Mouse (Mus musculus) kidney, embryonic 15.5 days (tissue): ENCODE data around the gene Kat6b. TPM values are rescaled to one million over a fixed set of nuclear protein-coding genes. Genes with fewer than 3 reads are reported as not detected.
A peak's percentile ranks its signal among the peaks of the same experiment; 100 is the strongest.
"Not testable (repeated sequence)": the region's sequence is repeated elsewhere in the genome, so short reads cannot be mapped to it uniquely, and the experiment has no call there.

Experiments
- ATAC-seq: fragments of 200-750 bp; cut with Nextera tagmentation; replicated peaks from 2 replicates; pipeline ENCODE4 v1.8.0; 2017; ENCODE audit warnings: moderate TSS enrichment; ENCODE audit not compliant: low FRiP score
- H3K27ac ChIP-seq: fragments of 300-500 bp; sonication (generic); 2 replicates; pipeline ENCODE4 v1.5.1; 2015; ENCODE audit warnings: mild to moderate bottlenecking, inconsistent platforms
- H3K27me3 ChIP-seq: fragments of 300-500 bp; sonication (generic); 2 replicates; pipeline ENCODE4 v1.6.1; 2015; ENCODE audit warnings: inconsistent platforms
- H3K36me3 ChIP-seq: fragments of 300-500 bp; sonication (generic); 2 replicates; pipeline ENCODE4 v1.6.1; 2015; ENCODE audit warnings: inconsistent platforms
- H3K4me1 ChIP-seq: fragments of 300-500 bp; sonication (generic); 2 replicates; pipeline ENCODE4 v1.6.1; 2015; ENCODE audit warnings: inconsistent platforms
- H3K4me2 ChIP-seq: fragments of 300-500 bp; sonication (generic); 2 replicates; pipeline ENCODE4 v1.6.1; 2015; ENCODE audit warnings: moderate library complexity, mild to moderate bottlenecking, inconsistent platforms
- H3K4me3 ChIP-seq: fragments of 300-500 bp; sonication (generic); replicated peaks from 2 replicates; pipeline ENCODE4 v1.5.1; 2015; ENCODE audit warnings: mild to moderate bottlenecking, inconsistent platforms
- H3K9ac ChIP-seq: fragments of 300-500 bp; sonication (generic); 2 replicates; pipeline ENCODE4 v1.6.1; 2015; ENCODE audit warnings: mild to moderate bottlenecking, inconsistent platforms
- H3K9me3 ChIP-seq: fragments of 300-500 bp; sonication (generic); replicated peaks from 2 replicates; pipeline ENCODE4 v1.6.1; 2016; ENCODE audit warnings: inconsistent platforms
- WGBS: fragments of 180-500 bp; shearing (Covaris S2); methylation state at CpG from one replicate; pipeline ENCODE4 v1.1.7; 2015; ENCODE audit warnings: mixed read lengths; 5-methylcytosine and 5-hydroxymethylcytosine counted together
- polyA plus RNA-seq: library from polyadenylated mRNA; unstranded; fragments of >200 nt; fragmentation: Nextera tagmentation; extraction: Ambion mirVana; gene quantifications from 2 replicates; pipeline ENCODE4 v1.2.1, GENCODE M21; 2015

The Kat6b gene
- polyA plus RNA-seq, 1 experiment from 2014 or later, result 13.8 TPM

DNA sequence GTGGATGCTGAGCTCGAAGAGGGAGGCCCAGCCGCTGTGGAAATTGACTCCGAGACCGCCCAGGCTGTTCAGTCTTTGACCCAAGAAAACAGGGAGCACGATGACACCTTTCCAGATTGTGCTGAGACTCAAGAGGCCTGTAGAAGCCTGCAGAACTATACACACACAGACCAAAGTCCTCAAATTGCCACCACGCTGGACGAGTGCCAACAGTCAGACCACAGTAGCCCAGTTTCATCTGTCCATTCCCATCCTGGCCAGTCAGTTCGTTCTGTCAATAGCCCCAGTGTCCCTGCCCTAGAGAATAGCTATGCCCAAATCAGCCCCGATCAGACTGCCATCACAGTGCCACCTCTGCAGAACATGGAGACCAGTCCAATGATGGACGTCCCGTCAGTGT is 188.0 kb downstream of the Kat6b start:
- no peak overlapping the region for H3K9ac ChIP-seq
- no peak overlapping the region for H3K4me3 ChIP-seq
- no peak for ATAC-seq
- no peak overlapping the region for H3K4me2 ChIP-seq
- no peak overlapping the region for H3K27ac ChIP-seq
- WGBS, result 79% methylated on average over 11 of the region's 11 CpGs
- H3K27me3 ChIP-seq, result no peaks in the 10 kb centered on the region
- peaks cover 30% of the 10 kb centered on the region for H3K4me1 ChIP-seq
- peaks cover 64% of the 10 kb centered on the region for H3K36me3 ChIP-seq
- H3K9me3 ChIP-seq, result no peaks in the 10 kb centered on the region

DNA sequence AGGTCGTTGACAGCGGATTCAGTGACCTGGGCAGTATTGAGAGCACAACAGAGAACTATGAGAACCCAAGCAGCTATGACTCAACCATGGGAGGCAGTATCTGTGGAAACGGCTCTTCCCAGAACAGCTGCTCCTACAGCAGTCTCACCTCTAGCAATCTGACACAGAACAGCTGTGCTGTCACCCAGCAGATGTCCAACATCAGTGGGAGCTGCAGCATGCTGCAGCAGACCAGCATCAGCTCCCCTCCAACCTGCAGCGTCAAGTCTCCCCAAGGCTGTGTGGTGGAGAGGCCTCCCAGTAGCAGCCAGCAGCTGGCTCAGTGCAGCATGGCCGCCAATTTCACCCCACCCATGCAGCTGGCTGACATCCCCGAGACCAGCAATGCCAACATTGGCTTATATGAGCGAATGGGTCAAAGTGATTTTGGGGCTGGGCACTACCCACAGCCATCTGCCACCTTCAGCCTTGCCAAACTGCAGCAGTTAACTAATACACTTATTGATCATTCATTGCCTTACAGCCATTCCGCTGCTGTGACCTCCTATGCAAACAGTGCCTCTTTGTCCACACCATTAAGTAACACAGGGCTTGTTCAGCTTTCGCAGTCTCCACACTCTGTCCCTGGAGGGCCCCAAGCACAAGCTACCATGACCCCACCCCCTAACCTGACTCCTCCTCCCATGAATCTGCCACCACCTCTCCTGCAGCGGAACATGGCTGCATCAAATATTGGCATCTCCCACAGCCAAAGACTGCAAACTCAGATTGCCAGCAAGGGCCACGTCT is 188.6 kb downstream of the Kat6b start:
- ATAC-seq, result peak; percentile 84
- no peak overlapping the region for H3K9ac ChIP-seq
- no peak overlapping the region for H3K4me3 ChIP-seq
- 58% methylated on average over 11 of the region's 11 CpGs for WGBS
- H3K4me1 ChIP-seq, result peaks cover 34% of the 10 kb centered on the region
- H3K36me3 ChIP-seq, result peaks cover 58% of the 10 kb centered on the region
- no peak overlapping the region for H3K4me2 ChIP-seq
- H3K27ac ChIP-seq, result no peak overlapping the region
- no peaks in the 10 kb centered on the region for H3K27me3 ChIP-seq
- H3K9me3 ChIP-seq, result no peaks in the 10 kb centered on the region

DNA sequence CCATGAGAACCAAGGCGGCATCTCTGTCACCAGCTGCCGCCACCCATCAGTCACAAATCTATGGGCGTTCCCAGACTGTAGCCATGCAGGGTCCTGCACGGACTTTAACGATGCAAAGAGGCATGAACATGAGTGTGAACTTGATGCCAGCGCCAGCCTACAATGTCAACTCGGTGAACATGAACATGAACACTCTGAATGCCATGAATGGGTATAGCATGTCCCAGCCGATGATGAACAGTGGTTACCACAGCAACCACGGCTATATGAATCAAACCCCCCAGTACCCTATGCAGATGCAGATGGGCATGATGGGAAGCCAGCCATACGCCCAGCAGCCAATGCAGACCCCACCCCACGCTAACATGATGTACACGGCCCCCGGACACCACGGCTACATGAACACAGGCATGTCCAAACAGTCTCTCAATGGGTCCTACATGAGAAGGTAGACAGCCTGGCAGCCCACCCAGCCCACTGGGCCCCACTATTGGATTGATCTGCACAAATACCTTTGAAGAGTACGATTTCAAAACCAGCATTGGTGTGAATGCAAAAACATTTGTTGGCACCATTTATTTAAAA is 189.3 kb downstream of the Kat6b start:
- not testable (repeated sequence) for H3K9me3 ChIP-seq, ATAC-seq, H3K4me2 ChIP-seq, H3K9ac ChIP-seq, H3K27me3 ChIP-seq, H3K4me3 ChIP-seq, H3K27ac ChIP-seq
- H3K36me3 ChIP-seq, result peaks cover 51% of the 10 kb centered on the region
- peaks cover 34% of the 10 kb centered on the region for H3K4me1 ChIP-seq
- 90% methylated on average over 15 of the region's 15 CpGs for WGBS

DNA sequence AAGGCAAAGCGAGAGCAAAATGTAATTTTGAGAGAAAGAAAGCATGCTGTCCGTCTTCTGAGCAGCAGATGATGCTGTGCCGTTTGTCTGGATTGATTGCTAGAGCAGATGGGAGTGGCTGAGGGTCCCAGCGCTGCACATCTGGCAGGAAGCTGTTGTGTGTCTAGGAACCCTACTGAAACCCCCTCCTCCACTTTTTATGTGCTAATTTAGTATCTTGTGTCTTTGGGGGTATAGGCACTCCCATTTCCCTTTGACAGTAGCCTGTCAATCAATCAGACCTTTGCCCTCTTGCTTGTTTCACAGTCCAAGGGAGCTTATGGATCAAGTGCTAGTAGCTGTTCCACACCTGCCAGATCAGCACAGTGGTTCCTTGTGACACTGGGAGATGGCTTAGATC is 191.9 kb downstream of the Kat6b start:
- no peak overlapping the region for H3K4me3 ChIP-seq
- no peaks in the 10 kb centered on the region for H3K9me3 ChIP-seq
- H3K9ac ChIP-seq, result no peak overlapping the region
- H3K27me3 ChIP-seq, result no peaks in the 10 kb centered on the region
- WGBS, result 43% methylated on average over 4 of the region's 4 CpGs
- H3K36me3 ChIP-seq, result peaks cover 30% of the 10 kb centered on the region
- H3K4me2 ChIP-seq, result no peak overlapping the region
- no peak overlapping the region for H3K27ac ChIP-seq
- peaks cover 32% of the 10 kb centered on the region for H3K4me1 ChIP-seq
- ATAC-seq, result no peak

DNA sequence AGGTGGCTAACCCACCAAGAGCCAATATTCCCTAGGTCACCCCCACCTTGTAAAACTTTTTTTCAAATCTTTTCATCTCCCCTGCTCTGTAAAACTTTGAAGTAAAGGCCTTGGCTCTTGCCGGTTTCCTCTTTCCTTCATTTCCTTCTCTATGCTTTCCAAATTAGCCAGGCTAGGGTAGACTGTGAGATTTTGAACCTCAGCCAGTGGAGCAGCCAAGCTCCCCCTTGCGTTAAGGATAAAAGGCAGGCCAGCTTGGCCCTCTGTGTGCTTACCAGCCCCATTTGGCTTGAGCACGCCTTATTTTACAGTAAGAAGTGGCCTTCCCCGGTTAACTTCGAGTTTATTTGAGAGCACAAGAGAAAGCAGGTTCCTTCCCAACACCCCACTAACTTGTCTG is 193.2 kb downstream of the Kat6b start:
- Histone ChIP-seq H3K4me1 (peaks cover 32% of the 10 kb centered on the region), H3K9me3 (no peaks in the 10 kb centered on the region), H3K4me2 (no peak overlapping the region), H3K9ac (no peak overlapping the region), H3K36me3 (peaks cover 16% of the 10 kb centered on the region), H3K4me3 (no peak overlapping the region), H3K27ac (0 out of 2 replicates have a peak overlapping the region, but pooled peaks have one; percentile 45), H3K27me3 (no peaks in the 10 kb centered on the region)
- 33% methylated on average over 5 of the region's 5 CpGs for WGBS
- no peak for ATAC-seq

DNA sequence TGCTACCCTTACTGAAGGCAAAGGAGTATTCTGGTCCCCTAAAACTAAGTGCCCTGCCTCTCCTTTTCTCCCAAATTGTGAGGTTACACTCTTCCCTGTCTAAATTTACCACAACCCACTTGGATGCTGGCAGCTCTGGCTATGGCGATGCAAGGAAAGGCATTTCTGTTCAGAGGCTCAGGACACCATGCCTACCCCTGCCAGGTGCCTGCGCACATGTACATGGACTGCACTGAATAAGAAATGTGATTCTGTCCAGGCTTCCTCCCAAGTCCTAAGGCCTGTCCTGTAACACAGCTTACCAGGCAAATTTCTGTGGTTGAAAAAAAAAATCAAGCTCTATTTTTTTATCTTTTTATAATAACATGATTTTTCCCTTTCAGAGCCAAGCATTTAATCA is 195.0 kb downstream of the Kat6b start:
- Histone ChIP-seq H3K36me3 (no peaks in the 10 kb centered on the region), H3K27ac (no peak overlapping the region), H3K4me3 (no peak overlapping the region), H3K9me3 (no peaks in the 10 kb centered on the region), H3K4me2 (no peak overlapping the region), H3K9ac (no peak overlapping the region), H3K27me3 (no peaks in the 10 kb centered on the region), H3K4me1 (peaks cover 35% of the 10 kb centered on the region)
- ATAC-seq, result no peak
- 87% methylated on average over 2 of the region's 2 CpGs for WGBS

DNA sequence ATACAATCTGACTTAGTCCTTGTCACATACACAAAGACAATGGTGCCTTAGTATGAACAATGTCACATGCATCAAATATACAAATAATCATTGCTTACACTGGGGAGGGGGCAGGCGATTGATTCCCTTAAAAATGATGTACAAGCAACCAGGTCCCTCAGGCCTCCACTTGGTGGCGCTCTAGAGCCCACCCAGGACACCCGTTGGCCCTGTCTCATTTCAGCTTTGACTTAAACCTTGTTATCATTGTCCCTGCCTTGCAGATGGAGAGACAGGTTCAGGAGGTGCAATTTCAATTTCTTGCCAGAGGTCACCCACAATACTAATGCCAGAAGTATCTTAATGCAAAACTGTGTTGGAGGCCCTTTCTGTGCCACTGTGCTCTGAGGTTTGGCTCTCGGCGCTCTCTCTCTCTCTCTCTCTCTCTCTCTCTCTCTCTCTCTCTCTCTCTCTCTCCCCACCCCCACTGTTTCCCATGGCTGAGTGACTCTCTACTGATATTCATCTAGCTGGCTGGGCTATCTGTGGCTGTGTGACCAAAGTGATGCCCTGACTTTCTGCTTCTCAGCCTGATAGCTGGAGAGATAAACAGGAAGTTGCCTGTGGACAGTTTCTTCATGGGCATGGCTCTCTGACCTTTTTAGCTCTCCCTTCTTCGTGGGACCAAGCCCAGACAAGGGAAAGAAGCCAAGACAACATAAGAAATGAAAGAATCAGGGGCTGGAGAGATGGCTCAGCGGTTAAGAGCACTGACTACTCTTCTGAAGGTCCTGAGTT is 197.5 kb downstream of the Kat6b start:
- Histone ChIP-seq H3K4me3 (no peak overlapping the region), H3K4me2 (no peak overlapping the region), H3K27ac (no peak overlapping the region), H3K27me3 (no peaks in the 10 kb centered on the region), H3K9me3 (no peaks in the 10 kb centered on the region), H3K4me1 (peaks cover 32% of the 10 kb centered on the region), H3K36me3 (no peaks in the 10 kb centered on the region), H3K9ac (no peak overlapping the region)
- ATAC-seq, result no peak
- 49% methylated on average over 7 of the region's 7 CpGs for WGBS

DNA sequence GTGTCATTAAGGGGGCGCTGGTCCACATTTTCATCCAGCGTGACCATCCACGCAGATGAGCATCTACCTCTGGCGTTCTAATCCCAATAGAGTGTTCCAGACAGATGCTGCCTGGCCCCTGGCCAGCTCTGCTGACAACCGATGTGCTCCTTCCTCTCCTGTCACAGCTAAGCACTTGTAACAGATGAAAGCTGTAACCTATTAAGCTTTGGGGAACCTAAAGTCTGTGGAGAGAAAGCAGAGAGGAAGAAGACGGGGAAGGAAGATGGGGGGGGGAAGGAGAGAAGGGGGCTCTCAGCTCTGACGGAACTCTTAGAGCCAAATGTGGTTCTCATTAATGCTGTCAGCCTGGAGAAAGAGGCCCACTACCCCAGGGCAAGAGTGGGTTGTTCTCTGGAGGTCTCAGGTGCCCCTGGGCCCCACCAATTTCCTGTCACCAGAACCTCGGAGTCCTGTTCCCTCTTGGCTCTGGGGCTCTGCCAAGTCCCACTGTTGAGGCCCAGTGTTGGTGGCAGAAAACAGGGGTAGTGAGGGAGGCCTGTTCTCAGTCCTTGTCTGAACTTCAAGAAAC is 198.5 kb downstream of the Kat6b start:
- peaks cover 23% of the 10 kb centered on the region for H3K4me1 ChIP-seq
- no peak overlapping the region for H3K9ac ChIP-seq
- H3K36me3 ChIP-seq, result no peaks in the 10 kb centered on the region
- H3K4me3 ChIP-seq, result no peak overlapping the region
- H3K9me3 ChIP-seq, result no peaks in the 10 kb centered on the region
- H3K27ac ChIP-seq, result no peak overlapping the region
- 40% methylated on average over 8 of the region's 8 CpGs for WGBS
- no peak overlapping the region for H3K4me2 ChIP-seq
- H3K27me3 ChIP-seq, result no peaks in the 10 kb centered on the region
- no peak for ATAC-seq

DNA sequence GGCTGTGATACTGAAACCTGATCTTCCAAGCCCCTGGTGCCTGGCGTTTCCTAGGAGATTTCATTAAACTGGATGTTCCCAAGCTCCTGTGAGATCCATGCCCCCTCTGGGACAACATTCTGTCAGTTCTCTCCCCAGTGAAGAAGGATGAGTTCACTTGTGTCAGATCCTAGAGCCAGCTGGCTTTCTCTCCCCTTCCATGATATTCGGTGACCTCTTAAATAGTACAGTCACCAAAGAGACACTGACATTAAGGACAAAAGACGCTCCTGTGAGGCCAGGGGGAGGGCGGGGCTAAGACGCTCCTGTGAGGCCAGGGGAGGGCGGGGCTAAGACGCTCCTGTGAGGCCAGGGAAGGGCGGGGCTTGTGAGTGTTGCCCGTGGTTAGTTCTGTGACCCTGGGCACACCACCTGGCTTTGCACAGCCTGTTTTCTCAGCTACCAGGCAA is 201.5 kb downstream of the Kat6b start:
- Histone ChIP-seq H3K9me3 (no peaks in the 10 kb centered on the region), H3K4me1 (peaks cover 34% of the 10 kb centered on the region), H3K27me3 (peaks cover 20% of the 10 kb centered on the region), H3K27ac (no peak overlapping the region), H3K4me2 (peak overlapping the region; percentile 55), H3K9ac (no peak overlapping the region), H3K36me3 (no peaks in the 10 kb centered on the region), H3K4me3 (peak overlapping the region; percentile 21)
- under 1% methylated on average over 9 of the region's 9 CpGs for WGBS
- peak; percentile 69 for ATAC-seq

DNA sequence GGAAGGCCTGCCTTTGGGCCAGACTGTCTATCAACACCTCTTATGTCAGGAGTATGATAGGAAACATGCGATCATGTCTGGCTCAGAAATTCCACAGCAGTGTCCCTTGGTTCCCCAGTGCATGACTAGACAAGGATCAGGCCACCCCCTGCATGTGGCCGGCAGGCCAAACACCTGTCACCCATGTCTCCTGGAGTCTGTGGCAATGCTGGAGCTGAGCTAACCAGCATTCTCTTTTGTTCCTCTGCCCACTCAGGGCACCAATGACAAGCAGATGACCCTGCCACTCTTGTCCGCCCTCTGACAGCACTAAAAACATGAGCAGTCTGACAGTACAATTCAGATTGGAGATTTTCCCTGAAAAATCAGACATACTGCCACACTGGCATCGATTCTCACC is 202.6 kb downstream of the Kat6b start:
- Histone ChIP-seq H3K9me3 (no peaks in the 10 kb centered on the region), H3K4me2 (no peak overlapping the region), H3K9ac (no peak overlapping the region), H3K27me3 (peaks cover 23% of the 10 kb centered on the region), H3K4me1 (peaks cover 32% of the 10 kb centered on the region), H3K27ac (no peak overlapping the region), H3K36me3 (no peaks in the 10 kb centered on the region), H3K4me3 (no peak overlapping the region)
- no peak for ATAC-seq
- WGBS, result 90% methylated on average over 4 of the region's 4 CpGs

DNA sequence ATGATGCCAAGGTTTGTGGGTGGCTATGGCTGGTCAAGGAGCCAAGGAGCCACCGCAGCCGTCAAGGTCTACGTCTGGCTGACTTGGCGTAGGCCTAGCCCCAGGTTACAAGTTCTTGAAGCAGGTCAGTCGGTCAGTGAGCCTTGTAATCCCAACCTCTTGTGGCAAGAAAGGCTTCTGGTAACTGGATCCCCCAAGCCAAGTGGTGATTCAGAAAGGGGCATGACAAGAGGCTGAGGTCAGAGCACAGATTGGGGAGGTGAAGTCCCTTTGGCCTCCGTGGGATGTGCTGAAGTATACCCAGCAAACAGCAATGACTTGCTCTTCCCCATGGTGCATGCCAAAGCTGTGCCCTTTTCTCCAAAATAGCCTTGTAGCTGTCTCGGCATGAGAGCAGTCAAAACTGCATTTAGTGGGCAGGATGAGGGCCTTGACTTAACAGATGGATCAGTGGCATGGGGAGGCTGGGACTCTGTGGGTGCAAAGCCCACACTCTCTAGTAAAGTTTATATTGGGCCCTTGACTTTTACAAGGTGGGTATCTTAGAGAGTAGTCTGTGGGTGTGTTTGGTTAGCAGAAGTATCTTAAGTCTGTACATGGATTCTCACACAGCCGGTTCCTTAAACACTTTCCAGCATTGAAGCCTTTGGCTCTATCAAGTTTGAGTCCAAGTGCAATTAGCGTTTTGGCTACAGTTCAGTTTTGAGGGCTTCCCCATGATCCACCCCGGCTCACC is 204.3 kb downstream of the Kat6b start:
- WGBS, result 67% methylated on average over 10 of the region's 10 CpGs
- H3K9me3 ChIP-seq, result no peaks in the 10 kb centered on the region
- H3K27me3 ChIP-seq, result peaks cover 23% of the 10 kb centered on the region
- H3K9ac ChIP-seq, result no peak overlapping the region
- H3K27ac ChIP-seq, result no peak overlapping the region
- H3K4me1 ChIP-seq, result peaks cover 19% of the 10 kb centered on the region
- no peak for ATAC-seq
- H3K4me2 ChIP-seq, result no peak overlapping the region
- H3K36me3 ChIP-seq, result no peaks in the 10 kb centered on the region
- no peak overlapping the region for H3K4me3 ChIP-seq
